Mouse (Mus musculus): Measurements from ENCODE around the gene Pimreg.

The Pimreg gene

GRCm38 (mm10) chr11:72064414-72064813 is 22.6 kb downstream of the Pimreg start:
- in situ Hi-C loops (cut with MboI, MseI): no loop called here

GRCm38 (mm10) chr11:72065103-72065502 is 23.3 kb downstream of the Pimreg start:
- in situ Hi-C loops (cut with MboI, MseI): no loop called here

GRCm38 (mm10) chr11:72066330-72066729 is 24.5 kb downstream of the Pimreg start:
- in situ Hi-C loops (cut with MboI, MseI): no loop called here

GRCm38 (mm10) chr11:72067326-72067725 is 25.5 kb downstream of the Pimreg start:
- in situ Hi-C loops (cut with MboI, MseI): no loop called here

- in situ Hi-C loops (cut with MboI, MseI): no loop called here
Observed at GRCm38 (mm10) chr11:72068026-72068425, 26.2 kb downstream of the Pimreg start.

- in situ Hi-C loops (cut with MboI, MseI): no loop called here
Observed at GRCm38 (mm10) chr11:72070733-72071132, 28.9 kb downstream of the Pimreg start.

GRCm38 (mm10) chr11:72072331-72072905 is 30.6 kb downstream of the Pimreg start:
- in situ Hi-C loops (cut with MboI, MseI): no loop called here

GRCm38 (mm10) chr11:72074230-72074629 is 32.4 kb downstream of the Pimreg start:
- in situ Hi-C loops (cut with MboI, MseI): no loop called here

GRCm38 (mm10) chr11:72078056-72078455 is 36.2 kb downstream of the Pimreg start:
- in situ Hi-C loops (cut with MboI, MseI): no loop called here

GRCm38 (mm10) chr11:72078647-72079046 is 36.8 kb downstream of the Pimreg start:
- in situ Hi-C loops (cut with MboI, MseI): no loop called here

GRCm38 (mm10) chr11:72080461-72080860 is 38.6 kb downstream of the Pimreg start:
- in situ Hi-C loops (cut with MboI, MseI): no loop called here

GRCm38 (mm10) chr11:72082601-72083000 is 40.8 kb downstream of the Pimreg start:
- in situ Hi-C loops (cut with MboI, MseI): no loop called here

GRCm38 (mm10) chr11:72084337-72084736 is 42.5 kb downstream of the Pimreg start:
- in situ Hi-C loops (cut with MboI, MseI): no loop called here

GRCm38 (mm10) chr11:72086251-72087046 is 44.6 kb downstream of the Pimreg start:
- in situ Hi-C loops (cut with MboI, MseI): no loop called here

- in situ Hi-C loops (cut with MboI, MseI): no loop called here
Observed at GRCm38 (mm10) chr11:72092390-72092789, 50.6 kb downstream of the Pimreg start.

- in situ Hi-C loops (cut with MboI, MseI): no loop called here
Observed at GRCm38 (mm10) chr11:72094442-72094841, 52.6 kb downstream of the Pimreg start.

- in situ Hi-C loops (cut with MboI, MseI): no loop called here
Observed at GRCm38 (mm10) chr11:72095994-72096393, 54.2 kb downstream of the Pimreg start.
